Mouse (Mus musculus): ENCODE data around the gene Klrg2. TPM values are rescaled to one million over a fixed set of nuclear protein-coding genes. Genes with fewer than 3 reads are reported as not detected.

Klrg2 gene
- polyA plus RNA-seq, 1 experiment from 2014 or later, result not detected

Other genes starting within 250 kb of the Klrg2 start
- 4.4 and 4.9 TPM in 2 replicates for gene Ubn2, start 203.3 kb downstream of the Klrg2 start, polyA plus RNA-seq (2015; fragmentation: Nextera tagmentation; extraction: Ambion mirVana)
- 97.6 and 100 TPM in 2 replicates for gene Fmc1, start 103.7 kb downstream of the Klrg2 start, polyA plus RNA-seq (2015; fragmentation: Nextera tagmentation; extraction: Ambion mirVana)
- 17.8 and 18.5 TPM in 2 replicates for gene Luc7l2, start 85.9 kb downstream of the Klrg2 start, polyA plus RNA-seq (2015; fragmentation: Nextera tagmentation; extraction: Ambion mirVana)
- 0.09 TPM in 1 of 2 replicates, not detected in the other for gene Clec2l, start 25.8 kb upstream of the Klrg2 start, polyA plus RNA-seq (2015; fragmentation: Nextera tagmentation; extraction: Ambion mirVana)
- gene Tbxas1, start 238.2 kb upstream of the Klrg2 start, polyA plus RNA-seq (2015; fragmentation: Nextera tagmentation; extraction: Ambion mirVana), result 11.4 and 12.2 TPM in 2 replicates
- gene Hipk2, start 238.9 kb upstream of the Klrg2 start, polyA plus RNA-seq (2015; fragmentation: Nextera tagmentation; extraction: Ambion mirVana), result 20.1 and 20.4 TPM in 2 replicates

Data from liver, embryonic 13.5 days (tissue).